Mouse (Mus musculus) gastrocnemius, postnatal 25 days (tissue): ENCODE measurements around the gene Ephx3. TPM values are rescaled to one million over a fixed set of nuclear protein-coding genes. Genes with fewer than 3 reads are reported as not detected.
"Not testable (repeated sequence)": the region's sequence is repeated elsewhere in the genome, so short reads cannot be mapped to it uniquely, and the experiment has no call there.

Source experiments
- DNase-seq: peaks from one replicate; pipeline ENCODE4 v3.0.0; 2022
- long read RNA-seq, 2 experiments: library from polyadenylated mRNA; stranded (forward); transcript quantifications; one replicate each; pipeline ENCODE4 v2.0.0; 2021
- total RNA-seq, 2 experiments: library from RNA; stranded (reverse); gene quantifications; 1 replicate in 1 of 2; 2 replicates in 1 of 2; pipeline ENCODE4 v1.2.3; 2021

The Ephx3 gene
- total RNA-seq, result under 1 TPM; 0.40 to 0.46 TPM
- long read RNA-seq, experiment 1, partial matches to known transcripts, result 1 of 1 reads
- long read RNA-seq, experiment 1, other reads (novel, unspliced or antisense), result 0 of 1 reads
- long read RNA-seq, experiment 2, partial matches to known transcripts, result 0 of 2 reads
- long read RNA-seq, experiment 2, other reads (novel, unspliced or antisense), result 0 of 2 reads

GRCm38 (mm10) chr17:32188863-32189636 is at the start of gene Ephx3:
TSS of gene Ephx3 (minus strand) at chr17:32189549.
- DNase-seq, result no peak

- no peak for DNase-seq
Observed at GRCm38 (mm10) chr17:32238589-32238988, 49.2 kb upstream of the Ephx3 start.

GRCm38 (mm10) chr17:32235534-32236191 is 46.3 kb upstream of the Ephx3 start:
- peak; percentile 77 for DNase-seq

- DNase-seq, result no peak
Observed at GRCm38 (mm10) chr17:32233174-32233573, 43.8 kb upstream of the Ephx3 start.

GRCm38 (mm10) chr17:32229256-32229655 is 39.9 kb upstream of the Ephx3 start:
- DNase-seq, result no peak

GRCm38 (mm10) chr17:32220873-32221272 is 31.5 kb upstream of the Ephx3 start:
- DNase-seq, result no peak

- DNase-seq, result not testable (repeated sequence)
Observed at GRCm38 (mm10) chr17:32215587-32215986, 26.2 kb upstream of the Ephx3 start.

- DNase-seq, result not testable (repeated sequence)
Observed at GRCm38 (mm10) chr17:32211554-32211953, 22.2 kb upstream of the Ephx3 start.

GRCm38 (mm10) chr17:32209752-32210151 is 20.4 kb upstream of the Ephx3 start:
- peak; percentile 50 for DNase-seq

GRCm38 (mm10) chr17:32209144-32209543 is 19.8 kb upstream of the Ephx3 start:
- peak; percentile 65 for DNase-seq

GRCm38 (mm10) chr17:32207586-32208245 is 18.4 kb upstream of the Ephx3 start:
- DNase-seq, result peak; percentile 66

- DNase-seq, result no peak
Observed at GRCm38 (mm10) chr17:32205345-32205744, 16.0 kb upstream of the Ephx3 start.

GRCm38 (mm10) chr17:32202972-32203371 is 13.6 kb upstream of the Ephx3 start:
- DNase-seq, result no peak

GRCm38 (mm10) chr17:32201086-32201485 is 11.7 kb upstream of the Ephx3 start:
- no peak for DNase-seq

GRCm38 (mm10) chr17:32199796-32200195 is 10.4 kb upstream of the Ephx3 start:
- no peak for DNase-seq

GRCm38 (mm10) chr17:32197156-32197555 is 7.8 kb upstream of the Ephx3 start:
- DNase-seq, result no peak

- DNase-seq, result no peak
Observed at GRCm38 (mm10) chr17:32195725-32196124, 6.4 kb upstream of the Ephx3 start.

GRCm38 (mm10) chr17:32193010-32193409 is 3.7 kb upstream of the Ephx3 start:
- DNase-seq, result no peak

- DNase-seq, result no peak
Observed at GRCm38 (mm10) chr17:32189850-32190249, 501 bp upstream of the Ephx3 start.

- DNase-seq, result no peak
Observed at GRCm38 (mm10) chr17:32183017-32183416, 6.3 kb downstream of the Ephx3 start.

GRCm38 (mm10) chr17:32179621-32180491 is 9.5 kb downstream of the Ephx3 start:
- no peak for DNase-seq

- no peak for DNase-seq
Observed at GRCm38 (mm10) chr17:32176919-32177318, 12.4 kb downstream of the Ephx3 start.
